Mouse (Mus musculus): ENCODE data around the gene Smim13. TPM values are rescaled to one million over a fixed set of nuclear protein-coding genes. Genes with fewer than 3 reads are reported as not detected.

Gene Smim13
- total RNA-seq, 2 experiments from 2014 or later: 141 to 143 TPM

GRCm38 (mm10) chr13:41321433-41321832 lies 71.8 kb downstream of the Smim13 start:
- H3K27ac ChIP-seq: peak overlapping the region; percentile 49; the same call in 1 of the 2 replicates
- no peak for TF ChIP-seq CTCF (conservative IDR thresholded peaks at IDR 0.05)

GRCm38 (mm10) chr13:41324631-41325030 lies 75.0 kb downstream of the Smim13 start:
- no peak for DNase-seq (ENCODE audit: low spot score in 2 of 2)
- no peak for TF ChIP-seq CTCF (conservative IDR thresholded peaks at IDR 0.05)
- no peak overlapping the region for H3K4me3 ChIP-seq
- H3K27ac ChIP-seq: no peak overlapping the region

More at GRCm38 (mm10) chr13:41321433-41321832, 71.8 kb downstream of the Smim13 start:
- no peak for DNase-seq (ENCODE audit: low spot score in 2 of 2)
- no peak overlapping the region; the same call in 1 of the 2 replicates for H3K4me3 ChIP-seq

GRCm38 (mm10) chr13:41325346-41325745 lies 75.7 kb downstream of the Smim13 start:
- no peak for TF ChIP-seq CTCF (conservative IDR thresholded peaks at IDR 0.05)
- H3K4me3 ChIP-seq: no peak overlapping the region
- DNase-seq (ENCODE audit: low spot score in 2 of 2): no peak
- no peak overlapping the region for H3K27ac ChIP-seq

GRCm38 (mm10) chr13:41326134-41326533 lies 76.5 kb downstream of the Smim13 start:
- no peak overlapping the region for H3K4me3 ChIP-seq
- no peak overlapping the region for H3K27ac ChIP-seq
- no peak for TF ChIP-seq CTCF (conservative IDR thresholded peaks at IDR 0.05)
- no peak for DNase-seq (ENCODE audit: low spot score in 2 of 2)

Other genes starting within 250 kb of the Smim13 start
- gene Pak1ip1, start 248.8 kb upstream of the Smim13 start, total RNA-seq (2021): 10 to 100 TPM; 41.6 to 44.1 TPM
- 10 to 100 TPM; 55.5 to 59.4 TPM for gene Tmem14c, start 233.6 kb upstream of the Smim13 start, total RNA-seq (2021)
- gene Mak, start 170.1 kb upstream of the Smim13 start, total RNA-seq (2021): 1 to 10 TPM in 1 of 2 experiments, under 1 TPM in 1; 0.91 to 1.7 TPM
- gene Gcm2, start 138.8 kb upstream of the Smim13 start, total RNA-seq (2021): not detected
- not detected for gene Sycp2l, start 135.5 kb upstream of the Smim13 start, total RNA-seq (2021)
- gene Elovl2, start 29.4 kb upstream of the Smim13 start, total RNA-seq (2021): 10 to 100 TPM; 16.2 to 16.9 TPM
- gene Gm17364, start 24.1 kb downstream of the Smim13 start, total RNA-seq (2021): not detected
- gene Nedd9, start 237.5 kb downstream of the Smim13 start, total RNA-seq (2021): 10 to 100 TPM; 12.4 to 14.1 TPM

Measured in layer of hippocampus, adult 2 months (tissue).